Mouse (Mus musculus) kidney, adult 2 months (tissue): ENCODE results near the gene Cp.

Source experiments
- CTCF ChIP-seq: fragments of 200-500 bp; conservative IDR thresholded peaks from 2 replicates; pipeline ENCODE4 v1.5.1; 2011; ENCODE audit warnings: low read depth, mild to moderate bottlenecking, control low read depth, low read length, moderate library complexity, mixed read lengths; ENCODE audit not compliant: insufficient read depth, insufficient read length
- POLR2A ChIP-seq: fragments of 200-500 bp; IDR thresholded peaks from one replicate; pipeline ENCODE4 v1.6.1; 2011; ENCODE audit warnings: low read depth, low read length, control low read depth

- TF ChIP-seq CTCF, result no peak
- no peak for TF ChIP-seq POLR2A
These were observed 69.6 kb downstream of the Cp start for GRCm38 (mm10) chr3:20026481-20026880.
